Mouse (Mus musculus) erythroblast, embryonic 14.5 days (primary cell): ENCODE data around the gene Prkd3. TPM values are rescaled to one million over a fixed set of nuclear protein-coding genes. Genes with fewer than 3 reads are reported as not detected.

Experiments
- H3K27me3 ChIP-seq: 2 replicates; pipeline ENCODE4 v1.6.1; 2012; ENCODE audit warnings: inconsistent platforms; ENCODE audit not compliant: control insufficient read depth
- H3K36me3 ChIP-seq: 2 replicates; pipeline ENCODE4 v1.6.1; 2012; ENCODE audit warnings: mild to moderate bottlenecking, inconsistent platforms; ENCODE audit not compliant: control insufficient read depth
- H3K4me1 ChIP-seq: 2 replicates; pipeline ENCODE4 v1.6.1; 2012; ENCODE audit warnings: inconsistent platforms; ENCODE audit not compliant: control insufficient read depth
- H3K4me3 ChIP-seq: replicated peaks from 2 replicates; pipeline ENCODE3; 2012; ENCODE audit warnings: moderate library complexity, mild to moderate bottlenecking, inconsistent platforms
- H3K9me3 ChIP-seq: 2 replicates; pipeline ENCODE4 v1.6.1; 2012; ENCODE audit warnings: low read length, inconsistent platforms, mixed read lengths; ENCODE audit not compliant: control insufficient read depth
- GATA1 ChIP-seq: IDR thresholded peaks from 2 replicates; pipeline ENCODE4 v1.6.1; 2012; ENCODE audit warnings: low read length, inconsistent platforms, mixed read lengths
- TAL1 ChIP-seq: IDR thresholded peaks from 3 replicates; pipeline ENCODE4 v1.6.1; 2012; ENCODE audit warnings: low read length, inconsistent platforms, mixed read lengths
- polyA plus RNA-seq: library from polyadenylated mRNA; stranded (reverse); fragments of >175 nt; gene quantifications from 2 replicates; pipeline ENCODE4 v1.2.3, GENCODE M21; 2012

The Prkd3 gene
- polyA plus RNA-seq, 1 experiment, result 0.01 TPM

- TF ChIP-seq TAL1 (no peak), GATA1 (no peak)
Measured at GRCm38 (mm10) chr17:79043705-79044104, 23.1 kb upstream of the Prkd3 start.

GRCm38 (mm10) chr17:79039660-79040059 lies 19.0 kb upstream of the Prkd3 start:
- TF ChIP-seq TAL1 (no peak), GATA1 (no peak)
- no peaks in the 10 kb centered on the region for H3K9me3 ChIP-seq
- H3K27me3 ChIP-seq, result no peaks in the 10 kb centered on the region
- H3K4me1 ChIP-seq, result no peaks in the 10 kb centered on the region
- no peak overlapping the region for H3K4me3 ChIP-seq
- no peaks in the 10 kb centered on the region for H3K36me3 ChIP-seq

More at GRCm38 (mm10) chr17:79043705-79044104, 23.1 kb upstream of the Prkd3 start:
- no peaks in the 10 kb centered on the region for H3K36me3 ChIP-seq
- no peaks in the 10 kb centered on the region for H3K27me3 ChIP-seq
- no peaks in the 10 kb centered on the region for H3K9me3 ChIP-seq
- H3K4me1 ChIP-seq, result no peaks in the 10 kb centered on the region
- no peak overlapping the region for H3K4me3 ChIP-seq

- Histone ChIP-seq H3K27me3 (no peaks in the 10 kb centered on the region), H3K9me3 (no peaks in the 10 kb centered on the region), H3K36me3 (no peaks in the 10 kb centered on the region), H3K4me1 (no peaks in the 10 kb centered on the region), H3K4me3 (no peak overlapping the region)
- TF ChIP-seq TAL1 (no peak), GATA1 (no peak)
Measured at GRCm38 (mm10) chr17:79032782-79033181, 12.2 kb upstream of the Prkd3 start.

- no peaks in the 10 kb centered on the region for H3K4me1 ChIP-seq
- H3K27me3 ChIP-seq, result no peaks in the 10 kb centered on the region
- no peaks in the 10 kb centered on the region for H3K36me3 ChIP-seq
- no peak for TF ChIP-seq TAL1
- TF ChIP-seq GATA1, result no peak
- no peak overlapping the region for H3K4me3 ChIP-seq
- H3K9me3 ChIP-seq, result no peaks in the 10 kb centered on the region
Measured at GRCm38 (mm10) chr17:79031569-79031968, 11.0 kb upstream of the Prkd3 start.

- Histone ChIP-seq H3K4me1 (no peaks in the 10 kb centered on the region), H3K4me3 (no peak overlapping the region), H3K9me3 (no peaks in the 10 kb centered on the region), H3K27me3 (peaks cover 3% of the 10 kb centered on the region), H3K36me3 (no peaks in the 10 kb centered on the region)
- TF ChIP-seq TAL1 (no peak), GATA1 (no peak)
Measured at GRCm38 (mm10) chr17:79029226-79029625, 8.6 kb upstream of the Prkd3 start.

DNA sequence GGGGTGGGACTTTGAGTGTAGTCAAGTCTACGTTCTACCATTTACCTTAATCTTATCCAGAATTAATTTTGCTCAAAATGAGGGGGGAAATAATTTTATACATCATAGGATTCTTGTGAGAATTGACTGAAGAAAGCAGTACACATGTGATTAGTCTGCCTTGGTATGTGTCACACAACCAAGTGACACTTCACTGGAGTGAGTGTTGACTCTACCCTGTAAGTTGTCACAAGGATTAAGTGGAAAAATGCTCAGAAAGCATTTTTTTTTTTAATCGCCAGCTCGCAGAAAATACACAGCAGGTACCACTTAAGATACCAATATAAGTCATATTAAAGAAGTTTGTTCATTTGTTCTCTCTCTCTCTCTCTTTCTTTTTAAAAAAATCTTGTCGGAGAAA lies 3.9 kb upstream of the Prkd3 start:
- TF ChIP-seq TAL1 (no peak), GATA1 (no peak)
- Histone ChIP-seq H3K4me1 (peaks cover 11% of the 10 kb centered on the region), H3K9me3 (no peaks in the 10 kb centered on the region), H3K36me3 (no peaks in the 10 kb centered on the region), H3K4me3 (no peak overlapping the region), H3K27me3 (peaks cover 42% of the 10 kb centered on the region)

DNA sequence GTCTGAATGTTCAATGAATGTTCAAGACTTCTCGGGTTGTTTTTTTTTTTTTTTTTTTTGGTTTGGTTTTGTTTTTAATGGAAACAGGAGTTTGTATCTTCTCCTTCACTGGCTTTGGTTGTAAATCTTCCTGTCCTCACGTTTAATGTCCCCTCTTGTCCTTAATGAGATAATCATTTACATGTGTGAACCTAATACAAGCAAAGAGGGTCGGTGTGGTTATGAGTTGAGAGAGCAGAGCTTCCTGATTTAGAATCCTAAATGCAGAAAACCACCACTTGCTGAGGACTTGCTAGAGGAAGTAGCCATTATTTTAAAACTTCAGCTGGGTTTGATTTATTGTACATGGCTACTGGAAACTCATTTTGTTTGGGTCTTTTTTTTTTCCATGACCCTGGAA lies 2.1 kb upstream of the Prkd3 start:
- peaks cover 13% of the 10 kb centered on the region for H3K4me1 ChIP-seq
- TF ChIP-seq TAL1 (no peak), GATA1 (no peak)
- peaks cover 46% of the 10 kb centered on the region for H3K27me3 ChIP-seq
- no peak overlapping the region for H3K4me3 ChIP-seq
- no peaks in the 10 kb centered on the region for H3K9me3 ChIP-seq
- no peaks in the 10 kb centered on the region for H3K36me3 ChIP-seq

- H3K36me3 ChIP-seq, result no peaks in the 10 kb centered on the region
- TF ChIP-seq GATA1 (no peak), TAL1 (no peak)
- H3K4me1 ChIP-seq, result peaks cover 17% of the 10 kb centered on the region
- H3K27me3 ChIP-seq, result peaks cover 46% of the 10 kb centered on the region
- H3K4me3 ChIP-seq, result peak overlapping the region; percentile 71
- H3K9me3 ChIP-seq, result no peaks in the 10 kb centered on the region
Measured at GRCm38 (mm10) chr17:79020984-79021335, 344 bp upstream of the Prkd3 start.

DNA sequence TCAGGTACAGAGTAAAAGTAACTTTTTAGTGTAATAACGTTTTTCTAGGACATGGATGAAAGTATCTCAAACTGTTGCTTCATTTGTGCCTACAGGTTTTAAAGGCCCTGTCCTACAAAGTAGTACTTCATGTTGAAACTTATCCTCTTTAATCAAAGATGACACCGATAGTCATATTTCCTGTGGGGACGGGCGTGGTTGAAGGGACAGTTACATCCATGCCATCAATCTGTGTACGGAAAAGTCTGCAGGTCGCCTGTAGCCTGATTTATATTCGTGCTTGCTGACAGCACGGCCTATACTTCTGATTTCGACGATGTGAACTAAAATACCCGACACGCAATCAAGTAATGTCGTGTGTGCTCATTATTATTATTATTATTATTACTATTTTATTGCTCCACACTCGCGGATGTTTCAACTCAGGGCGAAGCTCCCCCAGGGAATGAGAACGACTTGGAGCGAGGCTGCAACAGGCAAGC lies 849 bp downstream of the Prkd3 start:
- Histone ChIP-seq H3K9me3 (no peaks in the 10 kb centered on the region), H3K27me3 (peaks cover 46% of the 10 kb centered on the region), H3K4me3 (peak overlapping the region; percentile 71), H3K36me3 (no peaks in the 10 kb centered on the region), H3K4me1 (peaks cover 28% of the 10 kb centered on the region)
- TF ChIP-seq GATA1, result no peak
- no peak for TF ChIP-seq TAL1

GRCm38 (mm10) chr17:79018422-79018821 lies 2.2 kb downstream of the Prkd3 start:
- peaks cover 31% of the 10 kb centered on the region for H3K4me1 ChIP-seq
- no peak for TF ChIP-seq GATA1
- TF ChIP-seq TAL1, result no peak
- H3K36me3 ChIP-seq, result no peaks in the 10 kb centered on the region

More at GRCm38 (mm10) chr17:79018422-79018821, 2.2 kb downstream of the Prkd3 start:
- Histone ChIP-seq H3K27me3 (peaks cover 40% of the 10 kb centered on the region), H3K4me3 (no peak overlapping the region), H3K9me3 (no peaks in the 10 kb centered on the region)
